Mouse (Mus musculus): ENCODE measurements around the gene Sval1. TPM values are rescaled to one million over a fixed set of nuclear protein-coding genes. Genes with fewer than 3 reads are reported as not detected.

Sval1 gene
- polyA plus RNA-seq (2017; shearing (Covaris generic)): not detected

DNA sequence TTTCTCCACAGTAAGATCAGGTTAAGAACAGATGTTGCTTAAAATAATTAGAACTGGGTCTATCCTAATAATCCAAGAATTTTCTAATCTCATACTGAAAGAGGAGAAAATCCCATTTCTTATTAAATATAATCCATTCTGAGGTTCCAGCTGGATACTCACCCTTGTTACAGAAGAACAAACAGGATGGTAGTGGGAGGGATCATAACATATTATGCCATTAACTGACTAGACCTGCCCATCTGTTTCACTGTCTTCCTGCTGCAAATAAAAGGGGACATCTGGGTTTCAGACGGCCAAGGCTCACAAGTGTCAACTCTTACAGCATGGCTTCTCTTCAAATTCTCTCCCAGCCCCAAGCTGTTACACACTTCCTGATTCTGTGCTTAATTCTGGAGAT lies at the start of gene Sval1:
Gene Sval1, plus strand, starts transcription at position 301 of the 400 bp plus-strand sequence.

DNA sequence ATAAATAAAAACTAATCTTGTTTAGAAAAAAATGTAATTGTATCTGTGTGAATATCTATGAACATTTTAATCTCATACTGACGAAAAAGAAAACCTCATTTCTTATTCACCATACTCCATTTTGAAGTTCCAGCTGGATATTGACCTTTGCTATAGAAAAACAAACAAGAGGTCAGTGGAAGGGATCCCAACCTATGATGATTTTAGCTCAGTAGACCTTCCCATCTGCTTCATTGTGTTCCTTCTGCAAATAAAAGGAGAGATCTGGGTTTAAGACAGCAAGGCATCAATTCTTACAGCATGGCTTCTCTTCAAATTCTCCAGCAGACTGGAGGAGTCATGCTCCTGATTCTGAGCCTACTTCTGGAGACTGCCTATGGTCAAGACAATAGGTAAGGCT lies 16.4 kb downstream of the Sval1 start, which contains the start of gene Sval3:
Gene Sval3, plus strand, starts transcription at position 301 of the 400 bp plus-strand sequence.

Other genes starting within 250 kb of the Sval1 start
- gene Kel, start 247.3 kb upstream of the Sval1 start, polyA plus RNA-seq (2017; shearing (Covaris generic)): not detected
- not detected for gene Olfr459, start 176.5 kb upstream of the Sval1 start, polyA plus RNA-seq (2017; shearing (Covaris generic))
- not detected for gene Pip, start 104.1 kb upstream of the Sval1 start, polyA plus RNA-seq (2017; shearing (Covaris generic))
- not detected for gene Sval2, start 98.6 kb upstream of the Sval1 start, polyA plus RNA-seq (2017; shearing (Covaris generic))
- not detected for gene Sval3, start 16.5 kb downstream of the Sval1 start, polyA plus RNA-seq (2017; shearing (Covaris generic))
- not detected for gene Sva, start 86.8 kb downstream of the Sval1 start, polyA plus RNA-seq (2017; shearing (Covaris generic))
- gene Tas2r139, start 189.3 kb downstream of the Sval1 start, polyA plus RNA-seq (2017; shearing (Covaris generic)): not detected

All from CD4-positive, CD25-positive, alpha-beta regulatory T cell, adult 9 weeks (primary cell).